Mouse (Mus musculus) MEL-GATA-1-ER (cell line): ENCODE measurements around the gene Serpinb6c.
A peak's percentile ranks its signal among the peaks of the same experiment; 100 is the strongest.

Experiments used
- DNase-seq: peaks from one replicate; pipeline ENCODE4 v3.0.0-alpha.2; 2012; ENCODE audit warnings: low read depth; ENCODE audit errors: extremely low read depth

The Serpinb6c gene

GRCm38 (mm10) chr13:33905176-33905954 is at the start of gene Serpinb6c:
Gene Serpinb6c, minus strand, starts transcription at chr13:33905708.
- no peak for DNase-seq

- DNase-seq, result no peak
These were observed 47.4 kb upstream of the Serpinb6c start for GRCm38 (mm10) chr13:33952947-33953346.

- DNase-seq, result no peak
These were observed 46.6 kb upstream of the Serpinb6c start for GRCm38 (mm10) chr13:33952075-33952449.

- no peak for DNase-seq
These were observed 46.0 kb upstream of the Serpinb6c start for GRCm38 (mm10) chr13:33951308-33952074.

GRCm38 (mm10) chr13:33942212-33942779 is 36.8 kb upstream of the Serpinb6c start:
- DNase-seq, result peak; percentile 85

GRCm38 (mm10) chr13:33941288-33941808 is 35.8 kb upstream of the Serpinb6c start:
- DNase-seq, result no peak

- DNase-seq, result peak; percentile 46
These were observed 32.1 kb upstream of the Serpinb6c start for GRCm38 (mm10) chr13:33937587-33937986.

GRCm38 (mm10) chr13:33937151-33937550 is 31.6 kb upstream of the Serpinb6c start:
- DNase-seq, result peak; percentile 36

- DNase-seq, result peak; percentile 43
These were observed 30.1 kb upstream of the Serpinb6c start for GRCm38 (mm10) chr13:33935465-33936181.

GRCm38 (mm10) chr13:33934743-33935142 is 29.2 kb upstream of the Serpinb6c start:
- peak; percentile 31 for DNase-seq

GRCm38 (mm10) chr13:33930912-33931311 is 25.4 kb upstream of the Serpinb6c start:
- DNase-seq, result no peak

- no peak for DNase-seq
These were observed 24.8 kb upstream of the Serpinb6c start for GRCm38 (mm10) chr13:33930281-33930680.

GRCm38 (mm10) chr13:33921699-33922098 is 16.2 kb upstream of the Serpinb6c start:
- DNase-seq, result no peak

GRCm38 (mm10) chr13:33921041-33921440 is 15.5 kb upstream of the Serpinb6c start:
- DNase-seq, result no peak

- DNase-seq, result no peak
These were observed 1.3 kb upstream of the Serpinb6c start for GRCm38 (mm10) chr13:33906821-33907220.

- DNase-seq, result no peak
These were observed 2.2 kb downstream of the Serpinb6c start for GRCm38 (mm10) chr13:33903290-33903689.

- DNase-seq, result peak; percentile 26
These were observed 11.3 kb downstream of the Serpinb6c start for GRCm38 (mm10) chr13:33894207-33894606.

- DNase-seq, result no peak
These were observed 62.2 kb downstream of the Serpinb6c start, which contains the start of gene Serpinb6e for GRCm38 (mm10) chr13:33843308-33843707. Gene Serpinb6e, minus strand, starts transcription at chr13:33843408.

GRCm38 (mm10) chr13:33830751-33831150 is 74.8 kb downstream of the Serpinb6c start:
- DNase-seq, result no peak
